Mouse (Mus musculus) kidney, embryonic 14.5 days (tissue): ENCODE measurements around the gene Psors1c2. TPM values are rescaled to one million over a fixed set of nuclear protein-coding genes. Genes with fewer than 3 reads are reported as not detected.

Experiments
- ATAC-seq: fragments of 200-750 bp; cut with Nextera tagmentation; 2 replicates; pipeline ENCODE4 v1.8.0; 2017; ENCODE audit warnings: moderate number of reproducible peaks, mild to moderate bottlenecking, moderate TSS enrichment, moderate library complexity; ENCODE audit not compliant: low FRiP score, low TSS enrichment
- H3K27ac ChIP-seq: fragments of 300-500 bp; sonication (generic); 2 replicates; pipeline ENCODE4 v1.5.1; 2014; ENCODE audit warnings: low read depth, mild to moderate bottlenecking, low read length, moderate library complexity, mixed read lengths
- H3K27me3 ChIP-seq: fragments of 300-500 bp; sonication (generic); 2 replicates; pipeline ENCODE4 v1.6.1; 2014; ENCODE audit warnings: mild to moderate bottlenecking, low read length; ENCODE audit not compliant: control insufficient read depth, insufficient read depth
- H3K36me3 ChIP-seq: fragments of 300-500 bp; sonication (generic); 2 replicates; pipeline ENCODE4 v1.6.1; 2014; ENCODE audit warnings: low read length, mixed read lengths; ENCODE audit not compliant: control insufficient read depth, insufficient read depth
- H3K4me1 ChIP-seq: fragments of 300-500 bp; sonication (generic); 2 replicates; pipeline ENCODE4 v1.6.1; 2014; ENCODE audit warnings: low read length, mixed read lengths; ENCODE audit not compliant: control insufficient read depth, insufficient read depth
- H3K4me2 ChIP-seq: fragments of 300-500 bp; sonication (generic); replicated peaks from 2 replicates; pipeline ENCODE4 v1.6.1; 2014; ENCODE audit warnings: low read depth, mild to moderate bottlenecking, low read length
- H3K4me3 ChIP-seq: fragments of 300-500 bp; sonication (generic); 2 replicates; pipeline ENCODE4 v1.5.1; 2014; ENCODE audit warnings: mild to moderate bottlenecking, low read length
- H3K9ac ChIP-seq: fragments of 300-500 bp; sonication (generic); 2 replicates; pipeline ENCODE4 v1.6.1; 2014; ENCODE audit warnings: low read depth, mild to moderate bottlenecking, low read length, moderate library complexity
- H3K9me3 ChIP-seq: fragments of 300-500 bp; sonication (generic); 2 replicates; pipeline ENCODE4 v1.6.1; 2016; ENCODE audit warnings: low read length; ENCODE audit not compliant: control insufficient read depth
- WGBS: fragments of 180-500 bp; shearing (Covaris S2); extraction: QIAGEN DNeasy Blood & Tissue Kit; methylation state at CpG from one replicate; pipeline ENCODE4 v1.1.7; 2014; 5-methylcytosine and 5-hydroxymethylcytosine counted together
- polyA plus RNA-seq: library from polyadenylated mRNA; unstranded; fragments of >200 nt; fragmentation: Nextera tagmentation; extraction: Ambion mirVana; gene quantifications from 2 replicates; pipeline ENCODE4 v1.2.1, GENCODE M21; 2014

The Psors1c2 gene
- polyA plus RNA-seq, 1 experiment from 2014 or later: 0.79 TPM

GRCm38 (mm10) chr17:35548636-35549035, 15.6 kb downstream of the Psors1c2 start:
- Histone ChIP-seq H3K9me3 (no peaks in the 10 kb centered on the region), H3K27ac (no peak overlapping the region), H3K27me3 (no peaks in the 10 kb centered on the region), H3K4me3 (no peak overlapping the region), H3K36me3 (no peaks in the 10 kb centered on the region), H3K4me2 (no peak overlapping the region), H3K9ac (no peak overlapping the region), H3K4me1 (no peaks in the 10 kb centered on the region)
- no peak for ATAC-seq
- 27% methylated on average over 5 of the region's 5 CpGs for WGBS

DNA sequence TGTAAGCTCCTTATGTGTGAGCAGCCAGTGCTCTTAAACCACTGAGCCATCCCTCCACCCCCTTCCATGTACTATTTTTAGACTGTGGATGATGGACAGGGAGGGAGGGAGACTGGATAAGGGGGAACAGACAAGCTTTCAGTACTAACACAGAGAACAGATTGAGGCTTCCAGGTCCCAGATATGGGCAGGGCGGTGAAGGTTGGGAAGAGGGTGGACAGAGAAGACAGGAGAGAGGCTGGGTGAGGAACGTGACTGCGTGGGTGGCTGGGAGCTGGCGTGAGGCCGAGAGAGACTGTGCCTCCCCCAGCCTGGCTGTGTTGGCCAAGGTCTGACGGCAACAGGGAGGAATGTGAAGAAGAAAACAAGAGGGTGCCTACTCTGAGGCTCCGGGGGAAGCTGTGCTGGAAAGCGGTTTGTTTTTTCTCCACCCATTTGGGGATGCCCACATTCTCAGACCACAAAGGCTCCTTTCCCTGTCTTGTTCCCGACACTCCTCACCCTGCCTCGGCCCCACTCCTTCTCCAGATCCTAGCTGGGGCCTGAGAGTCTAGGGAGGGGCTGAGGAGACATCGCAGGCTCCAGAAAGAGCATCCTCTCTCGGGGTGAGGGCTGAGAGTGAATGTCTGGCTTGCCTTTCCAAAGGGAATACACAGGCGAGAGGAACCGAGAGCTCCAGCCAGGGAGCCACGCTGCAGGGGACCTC, 16.6 kb downstream of the Psors1c2 start:
- H3K4me2 ChIP-seq: no peak overlapping the region
- no peak overlapping the region for H3K4me3 ChIP-seq
- H3K36me3 ChIP-seq: no peaks in the 10 kb centered on the region
- no peaks in the 10 kb centered on the region for H3K4me1 ChIP-seq
- H3K27ac ChIP-seq: peak overlapping the region; percentile 55; the same call in 1 of the 2 replicates
- 40% methylated on average over 15 of the region's 15 CpGs for WGBS
- H3K27me3 ChIP-seq: no peaks in the 10 kb centered on the region
- no peak overlapping the region for H3K9ac ChIP-seq
- H3K9me3 ChIP-seq: no peaks in the 10 kb centered on the region
- ATAC-seq: peak; percentile 45; the same call in 1 of the 2 replicates

DNA sequence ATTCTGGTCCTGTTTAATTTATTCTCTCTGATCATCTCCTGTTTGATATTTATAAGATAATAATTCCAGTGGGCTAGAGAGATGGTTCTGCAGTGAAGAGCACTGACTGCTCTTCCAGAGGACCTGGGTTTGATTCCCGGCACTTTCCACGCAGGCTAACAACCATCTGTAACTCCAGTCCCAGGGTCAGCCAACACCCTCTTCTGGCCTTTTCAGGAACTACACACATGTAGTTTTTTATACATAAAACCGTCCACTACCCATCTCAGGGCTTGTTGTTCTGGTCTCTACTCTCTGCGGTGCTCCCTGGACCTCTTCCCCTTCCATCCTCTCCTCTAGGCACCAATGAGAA, 17.1 kb downstream of the Psors1c2 start:
- Histone ChIP-seq H3K4me1 (no peaks in the 10 kb centered on the region), H3K27me3 (no peaks in the 10 kb centered on the region), H3K4me3 (no peak overlapping the region), H3K9ac (no peak overlapping the region), H3K9me3 (no peaks in the 10 kb centered on the region), H3K36me3 (no peaks in the 10 kb centered on the region), H3K27ac (peak overlapping the region; percentile 55; the same call in 1 of the 2 replicates), H3K4me2 (no peak overlapping the region)
- 96% methylated on average over 4 of the region's 4 CpGs for WGBS
- ATAC-seq: no peak

DNA sequence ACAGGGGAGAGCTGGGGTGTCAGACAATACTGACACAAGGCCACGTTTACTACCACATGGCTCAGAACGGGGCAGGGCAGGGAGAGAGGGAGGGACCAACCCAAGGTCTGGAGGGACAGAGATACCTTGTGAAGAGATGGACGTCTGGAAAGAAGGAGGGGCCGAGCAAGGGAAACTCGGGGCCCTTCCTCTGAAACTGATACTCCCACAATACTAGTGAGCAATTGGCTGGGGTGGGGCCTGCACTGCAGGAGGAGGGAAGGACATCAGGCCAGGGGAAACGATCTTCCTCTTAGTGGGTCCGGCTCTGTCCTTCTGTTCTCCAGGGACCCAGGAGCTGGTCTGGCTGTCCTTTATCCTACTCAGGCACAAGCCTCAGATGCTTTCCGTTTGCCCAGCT, 17.9 kb downstream of the Psors1c2 start:
- no peaks in the 10 kb centered on the region for H3K9me3 ChIP-seq
- WGBS: 18% methylated on average over 8 of the region's 8 CpGs
- H3K36me3 ChIP-seq: no peaks in the 10 kb centered on the region
- H3K27me3 ChIP-seq: no peaks in the 10 kb centered on the region
- no peak overlapping the region for H3K4me3 ChIP-seq
- H3K4me2 ChIP-seq: no peak overlapping the region
- no peak overlapping the region for H3K27ac ChIP-seq
- H3K9ac ChIP-seq: no peak overlapping the region
- no peak for ATAC-seq
- H3K4me1 ChIP-seq: no peaks in the 10 kb centered on the region

DNA sequence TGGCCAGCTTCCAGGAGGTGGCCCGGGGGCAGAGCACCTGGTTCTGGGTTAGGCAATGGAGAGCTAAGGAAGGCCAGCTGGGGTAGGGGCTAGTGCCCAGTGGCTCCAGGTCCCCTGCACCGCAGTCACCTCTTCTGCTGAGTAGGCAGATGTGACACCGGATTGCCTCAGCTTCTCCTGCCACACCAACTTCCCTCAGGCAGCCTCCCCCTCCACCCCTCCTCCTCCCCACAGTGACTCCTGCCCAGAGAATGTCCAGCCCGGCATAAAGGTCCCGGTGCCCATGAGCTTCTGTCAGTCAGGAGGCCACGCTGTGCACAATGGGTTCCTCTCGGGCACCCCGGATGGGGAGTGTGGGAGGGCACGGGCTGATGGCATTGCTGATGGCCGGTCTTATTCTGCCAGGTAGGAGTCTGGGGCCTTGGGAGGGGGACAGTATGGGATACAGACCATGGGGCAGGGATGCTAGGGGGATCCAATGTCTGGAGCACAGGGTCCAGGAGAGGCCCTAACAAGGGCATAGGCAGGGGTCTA, 18.9 kb downstream of the Psors1c2 start, which contains the start of gene Cdsn:
Gene Cdsn, plus strand, starts transcription at position 248 of the 534 bp plus-strand sequence.
- no peak within 1 kb of the TSS for H3K4me2 ChIP-seq
- no peak within 1 kb of the TSS for H3K27ac ChIP-seq
- no peak within 1 kb of the TSS for H3K4me3 ChIP-seq
- ATAC-seq: no peak
- H3K9me3 ChIP-seq: no peaks in the 10 kb centered on the region
- no peaks in the 10 kb centered on the region for H3K4me1 ChIP-seq
- H3K27me3 ChIP-seq: no peaks in the 10 kb centered on the region
- no peaks in the 10 kb centered on the region for H3K36me3 ChIP-seq
- H3K9ac ChIP-seq: no peak within 1 kb of the TSS
- 85% methylated on average over 10 of the region's 10 CpGs for WGBS

DNA sequence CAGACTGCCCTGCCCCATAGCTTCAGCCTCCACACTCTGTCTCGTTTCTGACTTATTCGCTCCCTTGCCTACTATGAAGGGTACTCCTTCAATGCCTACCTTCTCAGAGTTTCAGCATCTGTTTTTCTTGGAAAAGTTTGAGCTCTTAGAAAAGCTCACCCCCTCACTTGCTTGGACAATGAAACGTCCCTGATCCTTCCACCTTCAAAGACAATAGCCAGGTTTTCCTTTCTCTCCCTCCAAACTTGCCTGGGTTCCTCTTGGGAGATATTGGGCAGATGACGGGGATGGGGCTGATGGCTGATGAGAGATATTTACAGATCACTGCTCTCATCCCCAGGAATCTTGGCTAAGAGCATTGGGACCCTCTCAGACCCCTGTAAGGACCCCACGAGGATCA, 21.3 kb downstream of the Psors1c2 start:
- no peaks in the 10 kb centered on the region for H3K27me3 ChIP-seq
- no peak overlapping the region for H3K9ac ChIP-seq
- H3K4me3 ChIP-seq: no peak overlapping the region
- WGBS: 82% methylated on average over 5 of the region's 5 CpGs
- no peak overlapping the region for H3K27ac ChIP-seq
- no peak overlapping the region for H3K4me2 ChIP-seq
- no peaks in the 10 kb centered on the region for H3K4me1 ChIP-seq
- no peak for ATAC-seq
- H3K36me3 ChIP-seq: no peaks in the 10 kb centered on the region
- H3K9me3 ChIP-seq: no peaks in the 10 kb centered on the region

GRCm38 (mm10) chr17:35554761-35555397, 21.9 kb downstream of the Psors1c2 start:
- Histone ChIP-seq H3K36me3 (no peaks in the 10 kb centered on the region), H3K4me2 (no peak overlapping the region), H3K9ac (no peak overlapping the region), H3K9me3 (no peaks in the 10 kb centered on the region), H3K4me1 (no peaks in the 10 kb centered on the region), H3K27ac (no peak overlapping the region), H3K27me3 (no peaks in the 10 kb centered on the region), H3K4me3 (no peak overlapping the region)
- no peak for ATAC-seq
- 94% methylated on average over 18 of the region's 18 CpGs for WGBS

- H3K27me3 ChIP-seq: no peaks in the 10 kb centered on the region
- H3K4me2 ChIP-seq: no peak overlapping the region
- no peaks in the 10 kb centered on the region for H3K36me3 ChIP-seq
- ATAC-seq: no peak
- H3K4me1 ChIP-seq: no peaks in the 10 kb centered on the region
- no peak overlapping the region for H3K9ac ChIP-seq
- no peak overlapping the region for H3K27ac ChIP-seq
- no peaks in the 10 kb centered on the region for H3K9me3 ChIP-seq
- 89% methylated on average over 13 of the region's 13 CpGs for WGBS
- H3K4me3 ChIP-seq: no peak overlapping the region
Observed at GRCm38 (mm10) chr17:35556186-35556765, 23.3 kb downstream of the Psors1c2 start.

- 28% methylated on average over 5 of the region's 5 CpGs for WGBS
- H3K4me1 ChIP-seq: no peaks in the 10 kb centered on the region
- no peak for ATAC-seq
Observed at GRCm38 (mm10) chr17:35556812-35557211, 23.8 kb downstream of the Psors1c2 start.

More at GRCm38 (mm10) chr17:35556812-35557211, 23.8 kb downstream of the Psors1c2 start:
- no peaks in the 10 kb centered on the region for H3K27me3 ChIP-seq
- no peaks in the 10 kb centered on the region for H3K9me3 ChIP-seq
- H3K4me2 ChIP-seq: no peak overlapping the region
- no peak overlapping the region for H3K4me3 ChIP-seq
- H3K36me3 ChIP-seq: no peaks in the 10 kb centered on the region
- H3K27ac ChIP-seq: no peak overlapping the region
- no peak overlapping the region for H3K9ac ChIP-seq
